Comparison of ENCODE assay signal across 21 mouse cellular contexts in the genomic region with DNA sequence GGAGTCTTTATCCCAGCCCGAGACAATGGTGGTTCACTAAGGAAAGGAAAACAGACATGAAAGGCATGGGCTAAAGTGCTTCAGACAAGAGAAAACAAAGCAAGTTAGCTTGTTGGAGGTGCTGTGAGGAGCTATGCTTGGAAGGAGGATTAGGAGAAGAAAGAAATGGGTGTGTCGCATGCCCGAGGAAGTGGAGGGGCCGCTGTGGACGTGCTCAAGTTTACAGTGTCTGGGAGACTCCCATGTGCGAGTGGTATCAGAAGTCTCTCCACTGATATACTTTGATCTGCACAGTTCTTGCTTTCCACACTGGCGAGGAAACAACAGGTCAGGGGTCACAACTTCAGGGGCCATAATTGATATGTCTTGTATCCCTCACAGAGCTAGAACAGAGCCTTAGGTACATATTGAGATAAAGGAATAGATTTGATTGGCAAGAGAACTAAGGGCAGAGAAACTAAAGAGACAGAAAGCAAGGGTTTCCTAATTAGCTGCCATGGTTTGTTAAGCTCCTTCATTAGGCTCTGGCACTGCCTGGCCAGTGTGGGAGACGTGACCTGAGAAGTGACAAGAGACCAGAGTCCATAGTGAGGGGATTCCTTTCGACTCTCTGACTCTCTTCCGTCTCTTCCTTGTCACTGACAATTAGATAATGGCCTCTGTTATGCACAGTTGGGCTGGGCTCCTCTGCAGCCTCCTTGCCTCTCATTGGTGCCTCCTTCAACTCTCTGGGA.
DNase-seq lines count a peak whose midpoint lies in the region; ATAC-seq and TF ChIP-seq lines count a peak whose summit lies in the region.
"Had no signal": no experiment of that assay in that cellular context is flagged by ENCODE, and none has a peak within 500 bp of the region (broad histone marks: within the 10 kb centered on the region; RNA-seq: fewer than 3 reads in every experiment).

No protein-coding gene starts in this region.

- no peaks in the 10 kb centered on the region for H3K27me3 ChIP-seq in embryonic facial prominence, embryonic 11.5 days (ENCODE audit: control insufficient read depth, insufficient read depth, low read length)
- H3K27me3 ChIP-seq in embryonic facial prominence, embryonic 10.5 days (replicated peaks; ENCODE audit: low read depth, poor library complexity, severe bottlenecking) = peaks cover 4% of the 10 kb centered on the region; the same call in 1 of the 2 replicates
- peaks cover 34% of the 10 kb centered on the region for H3K27me3 ChIP-seq in midbrain, embryonic 10.5 days (ENCODE audit: low read depth, poor library complexity, severe bottlenecking)
- H3K27me3 ChIP-seq in midbrain, postnatal 0 days (ENCODE audit: insufficient read depth, low read length) = no peaks in the 10 kb centered on the region
- H3K27me3 ChIP-seq: kidney, embryonic 15.5 days; limb, embryonic 13.5 days had no signal

- TF ChIP-seq CTCF in midbrain, postnatal 0 days (IDR thresholded peaks at IDR 0.05) = no peak
- no peak for TF ChIP-seq CTCF in brain, embryonic 14.5 days (IDR thresholded peaks at IDR 0.05; ENCODE audit: borderline replicate concordance, extremely low read depth, insufficient read depth, insufficient read length)

- no peaks in the 10 kb centered on the region for H3K9me3 ChIP-seq in embryonic facial prominence, embryonic 11.5 days (replicated peaks; ENCODE audit: control insufficient read depth, low read length)
- no peaks in the 10 kb centered on the region for H3K9me3 ChIP-seq in embryonic facial prominence, embryonic 10.5 days
- no peaks in the 10 kb centered on the region for H3K9me3 ChIP-seq in midbrain, embryonic 10.5 days (replicated peaks)
- H3K9me3 ChIP-seq in midbrain, postnatal 0 days (ENCODE audit: low read length) = no peaks in the 10 kb centered on the region
- H3K9me3 ChIP-seq: embryonic facial prominence, embryonic 15.5 days; heart, embryonic 10.5 days; kidney, embryonic 15.5 days; limb, embryonic 13.5 days; liver, embryonic 12.5 days had no signal

- H3K9ac ChIP-seq in embryonic facial prominence, embryonic 11.5 days (replicated peaks; ENCODE audit: low read length) = no peak overlapping the region
- no peak overlapping the region for H3K9ac ChIP-seq in midbrain, postnatal 0 days (replicated peaks; ENCODE audit: low read length, poor library complexity, severe bottlenecking)
- H3K9ac ChIP-seq: embryonic facial prominence, embryonic 15.5 days; kidney, embryonic 15.5 days; limb, embryonic 13.5 days; liver, embryonic 12.5 days had no signal

- H3K4me3 ChIP-seq in embryonic facial prominence, embryonic 11.5 days (ENCODE audit: low read depth, low read length) = no peak overlapping the region
- H3K4me3 ChIP-seq in embryonic facial prominence, embryonic 10.5 days = no peak overlapping the region
- no peak overlapping the region for H3K4me3 ChIP-seq in midbrain, embryonic 10.5 days
- no peak overlapping the region for H3K4me3 ChIP-seq in midbrain, postnatal 0 days (ENCODE audit: low read depth, low read length)
- H3K4me3 ChIP-seq: embryonic facial prominence, embryonic 15.5 days; heart, embryonic 10.5 days; kidney, embryonic 15.5 days; limb, embryonic 13.5 days; liver, embryonic 12.5 days; megakaryocyte, embryonic 14.5 days had no signal

- WGBS in embryonic facial prominence, embryonic 11.5 days = 26% methylated on average over 10 of the region's 10 CpGs
- WGBS in embryonic facial prominence, embryonic 10.5 days = 23% methylated on average over 10 of the region's 10 CpGs
- WGBS in midbrain, embryonic 10.5 days = 14% methylated on average over 10 of the region's 10 CpGs
- 14% methylated on average over 10 of the region's 10 CpGs for WGBS in midbrain, postnatal 0 days

- H3K27ac ChIP-seq in embryonic facial prominence, embryonic 11.5 days (replicated peaks; ENCODE audit: low read depth, low read length) = no peak overlapping the region
- no peak overlapping the region for H3K27ac ChIP-seq in embryonic facial prominence, embryonic 10.5 days (replicated peaks)
- H3K27ac ChIP-seq in midbrain, embryonic 10.5 days (replicated peaks) = peak overlapping the region; percentile 55; the same call in 1 of the 2 replicates
- no peak overlapping the region for H3K27ac ChIP-seq in midbrain, postnatal 0 days (ENCODE audit: low read depth, low read length)
- H3K27ac ChIP-seq: embryonic facial prominence, embryonic 15.5 days; heart, embryonic 10.5 days; kidney, embryonic 15.5 days; limb, embryonic 13.5 days; liver, embryonic 12.5 days had no signal

- DNase-seq in embryonic facial prominence, embryonic 11.5 days (ENCODE audit: low spot score) = peak; percentile 13
- DNase-seq in embryonic facial prominence, embryonic 10.5 days (ENCODE audit: low spot score) = no peak
- no peak for DNase-seq in midbrain, embryonic 10.5 days (ENCODE audit: low spot score)
- no peak for DNase-seq in midbrain, postnatal 0 days (ENCODE audit: low spot score)
- peak; percentile 59 for DNase-seq in brain, embryonic 14.5 days (ENCODE audit: low read depth)
- DNase-seq in retina, embryonic 14.5 days (ENCODE audit: low spot score) = peak; percentile 55
- DNase-seq in thymus, adult 18-20 months = no peak
- no peak for DNase-seq in embryo, embryonic 10.5 days (ENCODE audit: low spot score)
- DNase-seq: cerebellum, adult 18-20 months; heart, postnatal 4 days; kidney, adult 11 months; kidney, postnatal 36 days; lung, adult 2 months; right cerebral cortex, postnatal 14 days had no signal

- H3K4me1 ChIP-seq in embryonic facial prominence, embryonic 11.5 days (ENCODE audit: control insufficient read depth, insufficient read depth, low read length) = peaks cover 4% of the 10 kb centered on the region; the same call in 1 of the 2 replicates
- H3K4me1 ChIP-seq in embryonic facial prominence, embryonic 10.5 days = peaks cover 34% of the 10 kb centered on the region
- H3K4me1 ChIP-seq in midbrain, embryonic 10.5 days = peaks cover 36% of the 10 kb centered on the region
- no peaks in the 10 kb centered on the region for H3K4me1 ChIP-seq in midbrain, postnatal 0 days (ENCODE audit: insufficient read depth, low read length)
- H3K4me1 ChIP-seq: megakaryocyte, embryonic 14.5 days had no signal

- no peak for TF ChIP-seq POLR2A in brain, embryonic 14.5 days (IDR thresholded peaks at IDR 0.05; ENCODE audit: borderline replicate concordance, extremely low read depth, insufficient read depth, insufficient read length, poor library complexity, severe bottlenecking)

- H3K36me3 ChIP-seq in embryonic facial prominence, embryonic 11.5 days (replicated peaks; ENCODE audit: control insufficient read depth, insufficient read depth, low read depth, low read length) = no peaks in the 10 kb centered on the region
- H3K36me3 ChIP-seq in embryonic facial prominence, embryonic 10.5 days (replicated peaks) = no peaks in the 10 kb centered on the region
- no peaks in the 10 kb centered on the region for H3K36me3 ChIP-seq in midbrain, embryonic 10.5 days
- no peaks in the 10 kb centered on the region for H3K36me3 ChIP-seq in midbrain, postnatal 0 days (ENCODE audit: insufficient read depth, low read length)
- H3K36me3 ChIP-seq: embryonic facial prominence, embryonic 15.5 days; heart, embryonic 10.5 days; kidney, embryonic 15.5 days; limb, embryonic 13.5 days; liver, embryonic 12.5 days had no signal

- ATAC-seq in embryonic facial prominence, embryonic 11.5 days (replicated peaks; ENCODE audit: insufficient number of reproducible peaks, low FRiP score, low TSS enrichment, low read depth) = no peak
- ATAC-seq in midbrain, postnatal 0 days (ENCODE audit: low FRiP score) = no peak
- ATAC-seq: hindbrain, embryonic 16.5 days; liver, embryonic 12.5 days had no signal

- no peak overlapping the region for H3K4me2 ChIP-seq in embryonic facial prominence, embryonic 11.5 days (ENCODE audit: low read depth, low read length)
- H3K4me2 ChIP-seq in midbrain, postnatal 0 days (ENCODE audit: low read depth, low read length, poor library complexity, severe bottlenecking) = no peak overlapping the region
- H3K4me2 ChIP-seq: embryonic facial prominence, embryonic 15.5 days; kidney, embryonic 15.5 days; limb, embryonic 13.5 days; liver, embryonic 12.5 days had no signal

Comparison
In these comparisons a context has a peak if more than half of its experiments do, and no peak if none do; other contexts are left out.
1. DNase-seq: peak in embryonic facial prominence, embryonic 11.5 days (single experiment), brain, embryonic 14.5 days (single experiment) and retina, embryonic 14.5 days (single experiment); none in embryonic facial prominence, embryonic 10.5 days (single experiment), midbrain, embryonic 10.5 days (single experiment), midbrain, postnatal 0 days (single experiment), thymus, adult 18-20 months (0 of 2) and embryo, embryonic 10.5 days (single experiment).